Mouse (Mus musculus) embryonic fibroblast, embryonic 13.5 days (primary cell): ENCODE data around the gene Rsph14.

ENCODE experiments used
- CTCF ChIP-seq: IDR thresholded peaks from 2 replicates; pipeline ENCODE4 v1.5.1; 2011; ENCODE audit warnings: mild to moderate bottlenecking, control low read depth, low read length, moderate library complexity, borderline replicate concordance; ENCODE audit not compliant: insufficient read depth
- POLR2A ChIP-seq: IDR thresholded peaks from 2 replicates; pipeline ENCODE4 v1.6.1; 2011; ENCODE audit warnings: low read depth, mild to moderate bottlenecking, control low read depth, low read length, moderate library complexity

DNA sequence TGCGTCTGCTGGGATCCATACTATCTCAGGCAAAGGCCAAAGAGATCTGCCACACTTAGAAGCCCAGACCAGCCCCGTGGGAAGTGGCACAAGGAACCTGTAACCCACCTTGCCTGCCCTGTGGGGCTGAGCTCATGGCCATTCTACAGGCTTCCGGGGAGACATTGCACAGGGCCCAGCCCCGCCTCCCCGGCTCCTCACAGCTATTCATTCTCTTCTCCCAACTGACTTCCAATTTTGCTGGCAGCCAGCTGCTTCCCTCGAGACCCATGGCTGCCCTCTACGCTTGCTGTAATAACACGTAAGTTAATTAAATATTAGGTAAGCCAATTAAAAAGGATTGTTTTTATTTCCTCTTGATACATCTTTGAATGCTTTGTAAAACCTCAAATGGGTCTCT is 5.9 kb downstream of the Rsph14 start:
- no peak for TF ChIP-seq CTCF
- TF ChIP-seq POLR2A = no peak
